Mouse (Mus musculus) neural tube, embryonic 12.5 days (tissue): ENCODE measurements at regions not wholly inside any gene's neighbourhood (a gene's known extent, or its start where the extent isn't known, plus 50 kb on each side); places are given as distances from the start of the nearest gene placed in this dataset.

ENCODE experiments used
- ATAC-seq: fragments of 200-750 bp; cut with Nextera tagmentation; 2 replicates; pipeline ENCODE4 v1.8.0; 2017; ENCODE audit warnings: low read depth, mild to moderate bottlenecking, moderate TSS enrichment, moderate library complexity; ENCODE audit not compliant: low FRiP score
- H3K27ac ChIP-seq: fragments of 300-500 bp; sonication (generic); 2 replicates; pipeline ENCODE4 v1.5.1; 2016
- H3K27me3 ChIP-seq: fragments of 300-500 bp; sonication (generic); replicated peaks from 2 replicates; pipeline ENCODE4 v1.6.1; 2016; ENCODE audit warnings: mild to moderate bottlenecking
- H3K36me3 ChIP-seq: fragments of 300-500 bp; sonication (generic); 2 replicates; pipeline ENCODE4 v1.6.1; 2016; ENCODE audit warnings: mild to moderate bottlenecking
- H3K4me1 ChIP-seq: fragments of 300-500 bp; sonication (generic); 2 replicates; pipeline ENCODE4 v1.6.1; 2016
- H3K4me2 ChIP-seq: fragments of 300-500 bp; sonication (generic); replicated peaks from 2 replicates; pipeline ENCODE4 v1.6.1; 2016; ENCODE audit warnings: mild to moderate bottlenecking
- H3K4me3 ChIP-seq: fragments of 300-500 bp; sonication (generic); 2 replicates; pipeline ENCODE4 v1.5.1; 2016
- H3K9ac ChIP-seq: fragments of 300-500 bp; sonication (generic); 2 replicates; pipeline ENCODE4 v1.6.1; 2016; ENCODE audit warnings: mild to moderate bottlenecking
- H3K9me3 ChIP-seq: fragments of 300-500 bp; sonication (generic); 2 replicates; pipeline ENCODE4 v1.6.1; 2016; ENCODE audit warnings: mild to moderate bottlenecking
- WGBS: fragments of 180-500 bp; shearing (Covaris S2); methylation state at CpG from one replicate; pipeline ENCODE4 v1.1.7; 2016; 5-methylcytosine and 5-hydroxymethylcytosine counted together

GRCm38 (mm10) chr5:126395331-126395730 is 846.3 kb upstream of the Tmem132c start:
- H3K36me3 ChIP-seq = no peaks in the 10 kb centered on the region
- no peaks in the 10 kb centered on the region for H3K4me1 ChIP-seq
- H3K27ac ChIP-seq = no peak overlapping the region
- 0 out of 2 replicates have a peak, but pooled peaks cover 7% of the 10 kb centered on the region for H3K9me3 ChIP-seq
- 47% methylated on average over 8 of the region's 8 CpGs for WGBS
- H3K27me3 ChIP-seq = no peaks in the 10 kb centered on the region
- H3K4me2 ChIP-seq = no peak overlapping the region
- ATAC-seq = no peak
- H3K4me3 ChIP-seq = no peak overlapping the region
- no peak overlapping the region for H3K9ac ChIP-seq

GRCm38 (mm10) chr5:126431748-126432147 is 809.9 kb upstream of the Tmem132c start:
- no peaks in the 10 kb centered on the region for H3K4me1 ChIP-seq
- no peak overlapping the region for H3K27ac ChIP-seq
- H3K27me3 ChIP-seq = no peaks in the 10 kb centered on the region
- 89% methylated on average over 1 of the region's 1 CpGs for WGBS
- no peak overlapping the region for H3K4me3 ChIP-seq
- H3K4me2 ChIP-seq = no peak overlapping the region
- ATAC-seq = no peak
- peaks cover 5% of the 10 kb centered on the region; the same call in 1 of the 2 replicates for H3K9me3 ChIP-seq
- no peaks in the 10 kb centered on the region for H3K36me3 ChIP-seq
- no peak overlapping the region for H3K9ac ChIP-seq

- no peaks in the 10 kb centered on the region for H3K9me3 ChIP-seq
- H3K4me2 ChIP-seq = no peak overlapping the region
- H3K4me3 ChIP-seq = no peak overlapping the region
- no peak overlapping the region for H3K27ac ChIP-seq
- no peak overlapping the region for H3K9ac ChIP-seq
- no peak for ATAC-seq
- 87% methylated on average over 1 of the region's 1 CpGs for WGBS
- H3K4me1 ChIP-seq = no peaks in the 10 kb centered on the region
- no peaks in the 10 kb centered on the region for H3K27me3 ChIP-seq
- no peaks in the 10 kb centered on the region for H3K36me3 ChIP-seq
Observed at GRCm38 (mm10) chr5:126438696-126439095, 802.9 kb upstream of the Tmem132c start.

- Histone ChIP-seq H3K36me3 (no peaks in the 10 kb centered on the region), H3K27me3 (no peaks in the 10 kb centered on the region), H3K27ac (no peak overlapping the region), H3K4me3 (no peak overlapping the region), H3K4me1 (no peaks in the 10 kb centered on the region), H3K9ac (no peak overlapping the region), H3K4me2 (no peak overlapping the region), H3K9me3 (no peaks in the 10 kb centered on the region)
- ATAC-seq = no peak
- WGBS = 88% methylated on average over 1 of the region's 1 CpGs
Observed at GRCm38 (mm10) chr5:126440516-126440915, 801.1 kb upstream of the Tmem132c start.

GRCm38 (mm10) chr5:126475761-126476160 is 765.8 kb upstream of the Tmem132c start:
- no peaks in the 10 kb centered on the region for H3K9me3 ChIP-seq
- ATAC-seq = no peak
- no peak overlapping the region for H3K4me3 ChIP-seq
- no peak overlapping the region for H3K9ac ChIP-seq
- no peak overlapping the region for H3K4me2 ChIP-seq
- H3K27me3 ChIP-seq = no peaks in the 10 kb centered on the region
- 17% methylated on average over 3 of the region's 3 CpGs for WGBS
- H3K27ac ChIP-seq = no peak overlapping the region
- H3K4me1 ChIP-seq = no peaks in the 10 kb centered on the region
- no peaks in the 10 kb centered on the region for H3K36me3 ChIP-seq

- Histone ChIP-seq H3K4me2 (no peak overlapping the region), H3K27ac (no peak overlapping the region), H3K9me3 (no peaks in the 10 kb centered on the region), H3K36me3 (no peaks in the 10 kb centered on the region), H3K4me3 (no peak overlapping the region), H3K27me3 (no peaks in the 10 kb centered on the region), H3K4me1 (no peaks in the 10 kb centered on the region), H3K9ac (no peak overlapping the region)
- no peak for ATAC-seq
- 19% methylated on average over 4 of the region's 4 CpGs for WGBS
Observed at GRCm38 (mm10) chr5:126522076-126522475, 719.5 kb upstream of the Tmem132c start.

GRCm38 (mm10) chr5:126525863-126526262 is 715.7 kb upstream of the Tmem132c start:
- no peaks in the 10 kb centered on the region for H3K4me1 ChIP-seq
- no peaks in the 10 kb centered on the region for H3K9me3 ChIP-seq
- ATAC-seq = no peak
- no peak overlapping the region for H3K9ac ChIP-seq
- no peaks in the 10 kb centered on the region for H3K36me3 ChIP-seq
- H3K27me3 ChIP-seq = no peaks in the 10 kb centered on the region
- 88% methylated on average over 4 of the region's 4 CpGs for WGBS
- H3K4me3 ChIP-seq = no peak overlapping the region
- no peak overlapping the region for H3K4me2 ChIP-seq
- no peak overlapping the region for H3K27ac ChIP-seq

- no peak overlapping the region for H3K4me2 ChIP-seq
- no peaks in the 10 kb centered on the region for H3K9me3 ChIP-seq
- no peak overlapping the region for H3K9ac ChIP-seq
- H3K27me3 ChIP-seq = no peaks in the 10 kb centered on the region
- WGBS = 76% methylated on average over 5 of the region's 5 CpGs
- no peaks in the 10 kb centered on the region for H3K36me3 ChIP-seq
- no peak for ATAC-seq
- no peak overlapping the region for H3K4me3 ChIP-seq
- H3K4me1 ChIP-seq = no peaks in the 10 kb centered on the region
- no peak overlapping the region for H3K27ac ChIP-seq
Observed at GRCm38 (mm10) chr5:126530806-126531527, 710.6 kb upstream of the Tmem132c start.

GRCm38 (mm10) chr5:126531528-126531894 is 710.1 kb upstream of the Tmem132c start:
- H3K9me3 ChIP-seq = no peaks in the 10 kb centered on the region
- H3K27me3 ChIP-seq = no peaks in the 10 kb centered on the region
- WGBS = 87% methylated on average over 5 of the region's 5 CpGs
- H3K4me1 ChIP-seq = no peaks in the 10 kb centered on the region
- no peak overlapping the region for H3K4me3 ChIP-seq
- H3K36me3 ChIP-seq = no peaks in the 10 kb centered on the region
- H3K9ac ChIP-seq = no peak overlapping the region
- no peak overlapping the region for H3K4me2 ChIP-seq
- no peak overlapping the region for H3K27ac ChIP-seq
- ATAC-seq = no peak

- no peak overlapping the region for H3K4me2 ChIP-seq
- no peak overlapping the region for H3K27ac ChIP-seq
- H3K9ac ChIP-seq = no peak overlapping the region
- H3K4me1 ChIP-seq = no peaks in the 10 kb centered on the region
- no peaks in the 10 kb centered on the region for H3K27me3 ChIP-seq
- 97% methylated on average over 1 of the region's 1 CpGs for WGBS
- no peak overlapping the region for H3K4me3 ChIP-seq
- ATAC-seq = no peak
- H3K9me3 ChIP-seq = no peaks in the 10 kb centered on the region
- no peaks in the 10 kb centered on the region for H3K36me3 ChIP-seq
Observed at GRCm38 (mm10) chr5:126531975-126532374, 709.6 kb upstream of the Tmem132c start.

GRCm38 (mm10) chr5:126538072-126538471 is 703.5 kb upstream of the Tmem132c start:
- no peak overlapping the region for H3K4me2 ChIP-seq
- H3K4me1 ChIP-seq = no peaks in the 10 kb centered on the region
- WGBS = 70% methylated on average over 2 of the region's 2 CpGs
- no peaks in the 10 kb centered on the region for H3K27me3 ChIP-seq
- no peak for ATAC-seq
- no peak overlapping the region for H3K4me3 ChIP-seq
- no peaks in the 10 kb centered on the region for H3K36me3 ChIP-seq
- H3K9ac ChIP-seq = no peak overlapping the region
- H3K27ac ChIP-seq = no peak overlapping the region
- no peaks in the 10 kb centered on the region for H3K9me3 ChIP-seq

GRCm38 (mm10) chr5:126544261-126544976 is 697.2 kb upstream of the Tmem132c start:
- H3K9me3 ChIP-seq = no peaks in the 10 kb centered on the region
- no peaks in the 10 kb centered on the region for H3K36me3 ChIP-seq
- no peak for ATAC-seq
- H3K27me3 ChIP-seq = no peaks in the 10 kb centered on the region
- no peak overlapping the region for H3K4me2 ChIP-seq
- 72% methylated on average over 8 of the region's 8 CpGs for WGBS
- H3K4me3 ChIP-seq = no peak overlapping the region
- H3K9ac ChIP-seq = no peak overlapping the region
- no peaks in the 10 kb centered on the region for H3K4me1 ChIP-seq
- no peak overlapping the region for H3K27ac ChIP-seq

- Histone ChIP-seq H3K9ac (no peak overlapping the region), H3K4me3 (no peak overlapping the region), H3K4me2 (no peak overlapping the region), H3K4me1 (no peaks in the 10 kb centered on the region), H3K27ac (no peak overlapping the region), H3K27me3 (no peaks in the 10 kb centered on the region), H3K9me3 (no peaks in the 10 kb centered on the region), H3K36me3 (no peaks in the 10 kb centered on the region)
- 83% methylated on average over 4 of the region's 4 CpGs for WGBS
- no peak for ATAC-seq
Observed at GRCm38 (mm10) chr5:126547841-126548240, 693.8 kb upstream of the Tmem132c start.
